Mouse (Mus musculus) liver, postnatal 0 days (tissue): ENCODE results near the gene Gm10974. TPM values are rescaled to one million over a fixed set of nuclear protein-coding genes. Genes with fewer than 3 reads are reported as not detected.
A peak's percentile ranks its signal among the peaks of the same experiment; 100 is the strongest.

Experiments used
- ATAC-seq: fragments of 200-750 bp; cut with Nextera tagmentation; 2 replicates; pipeline ENCODE4 v1.8.0; 2017; ENCODE audit warnings: mild to moderate bottlenecking, moderate library complexity
- DNase-seq: peaks from one replicate; pipeline ENCODE4 v3.0.0-alpha.2; 2016
- H3K27ac ChIP-seq: fragments of 300-500 bp; sonication (generic); 2 replicates; pipeline ENCODE4 v1.5.1; 2014; ENCODE audit warnings: antibody characterized with exemption, moderate library complexity, mild to moderate bottlenecking, low read depth
- H3K27me3 ChIP-seq: fragments of 300-500 bp; sonication (generic); 2 replicates; pipeline ENCODE4 v1.6.1; 2014; ENCODE audit warnings: low read length, control low read depth, mixed read lengths; ENCODE audit not compliant: insufficient read depth
- H3K36me3 ChIP-seq: fragments of 300-500 bp; sonication (generic); replicated peaks from 2 replicates; pipeline ENCODE4 v1.6.1; 2014; ENCODE audit warnings: mild to moderate bottlenecking, control low read depth, low read length, moderate library complexity, mixed read lengths; ENCODE audit not compliant: insufficient read depth
- H3K4me1 ChIP-seq: fragments of 300-500 bp; sonication (generic); 2 replicates; pipeline ENCODE4 v1.6.1; 2014; ENCODE audit warnings: antibody characterized with exemption, mild to moderate bottlenecking, control low read depth; ENCODE audit not compliant: insufficient read depth
- H3K4me2 ChIP-seq: fragments of 300-500 bp; sonication (generic); 2 replicates; pipeline ENCODE4 v1.6.1; 2014; ENCODE audit warnings: low read depth, mild to moderate bottlenecking, low read length, moderate library complexity, mixed read lengths
- H3K4me3 ChIP-seq: fragments of 300-500 bp; sonication (generic); 2 replicates; pipeline ENCODE4 v1.5.1; 2014; ENCODE audit warnings: low read depth, low read length
- H3K9ac ChIP-seq: fragments of 300-500 bp; sonication (generic); replicated peaks from 2 replicates; pipeline ENCODE4 v1.6.1; 2014; ENCODE audit warnings: mild to moderate bottlenecking, moderate library complexity
- H3K9me3 ChIP-seq: fragments of 300-500 bp; sonication (generic); 2 replicates; pipeline ENCODE4 v1.6.1; 2016; ENCODE audit warnings: mild to moderate bottlenecking, control low read depth, low read length, mixed read lengths
- CTCF ChIP-seq: sonication (generic); IDR thresholded peaks from 2 replicates; pipeline ENCODE4 v1.5.1; 2016; ENCODE audit warnings: antibody characterized with exemption, low read depth
- EP300 ChIP-seq: IDR thresholded peaks from 2 replicates; pipeline ENCODE4 v1.6.1; 2016; ENCODE audit warnings: antibody characterized with exemption, low read depth, mild to moderate bottlenecking
- WGBS: fragments of 180-500 bp; shearing (Covaris S2); extraction: QIAGEN DNeasy Blood & Tissue Kit; methylation state at CpG from one replicate; pipeline ENCODE4 v1.1.7; 2014; ENCODE audit not compliant: insufficient replicate concordance; 5-methylcytosine and 5-hydroxymethylcytosine counted together
- polyA plus RNA-seq: library from polyadenylated mRNA; unstranded; fragments of >200 nt; fragmentation: Nextera tagmentation; extraction: Ambion mirVana; gene quantifications from 2 replicates; pipeline ENCODE4 v1.2.1, GENCODE M21; 2015

Gm10974 gene
- polyA plus RNA-seq, 1 experiment from 2014 or later = not detected

- H3K27me3 ChIP-seq = no peaks in the 10 kb centered on the region
- DNase-seq = peak; percentile 59
- H3K9me3 ChIP-seq = no peaks in the 10 kb centered on the region
- TF ChIP-seq CTCF (peak; percentile 92), EP300 (0 out of 2 replicates have a peak, but pooled peaks have one; percentile 18)
- H3K4me3 ChIP-seq = peak overlapping the region; percentile 64
- peak overlapping the region; percentile 98 for H3K4me2 ChIP-seq
- peak; percentile 76 for ATAC-seq
- H3K36me3 ChIP-seq = no peaks in the 10 kb centered on the region
- WGBS = 13% methylated on average over 28 of the region's 28 CpGs
- H3K4me1 ChIP-seq = peaks cover 8% of the 10 kb centered on the region
- peak overlapping the region; percentile 81 for H3K27ac ChIP-seq
- H3K9ac ChIP-seq = peak overlapping the region; percentile 78
Observed at GRCm38 (mm10) chr7:66388621-66389532, 23.2 kb downstream of the Gm10974 start.

GRCm38 (mm10) chr7:66397288-66397687, 31.6 kb downstream of the Gm10974 start:
- no peaks in the 10 kb centered on the region for H3K9me3 ChIP-seq
- TF ChIP-seq EP300 (no peak), CTCF (no peak)
- WGBS = 74% methylated on average over 3 of the region's 3 CpGs
- H3K9ac ChIP-seq = no peak overlapping the region
- H3K27ac ChIP-seq = no peak overlapping the region
- H3K27me3 ChIP-seq = no peaks in the 10 kb centered on the region
- ATAC-seq (no peak), DNase-seq (no peak)
- H3K36me3 ChIP-seq = no peaks in the 10 kb centered on the region
- H3K4me2 ChIP-seq = no peak overlapping the region
- no peak overlapping the region for H3K4me3 ChIP-seq
- H3K4me1 ChIP-seq = no peaks in the 10 kb centered on the region

GRCm38 (mm10) chr7:66401605-66402004, 35.9 kb downstream of the Gm10974 start:
- no peak overlapping the region for H3K4me3 ChIP-seq
- WGBS = 62% methylated on average over 8 of the region's 8 CpGs
- ATAC-seq (no peak), DNase-seq (no peak)
- H3K27ac ChIP-seq = no peak overlapping the region
- TF ChIP-seq EP300 (no peak), CTCF (no peak)
- no peaks in the 10 kb centered on the region for H3K36me3 ChIP-seq
- H3K4me1 ChIP-seq = no peaks in the 10 kb centered on the region
- no peak overlapping the region for H3K4me2 ChIP-seq
- no peaks in the 10 kb centered on the region for H3K9me3 ChIP-seq
- no peak overlapping the region for H3K9ac ChIP-seq
- no peaks in the 10 kb centered on the region for H3K27me3 ChIP-seq

GRCm38 (mm10) chr7:66402876-66403275, 37.2 kb downstream of the Gm10974 start:
- DNase-seq (no peak), ATAC-seq (no peak)
- Histone ChIP-seq H3K4me2 (no peak overlapping the region), H3K27ac (no peak overlapping the region), H3K4me1 (no peaks in the 10 kb centered on the region), H3K27me3 (no peaks in the 10 kb centered on the region), H3K4me3 (no peak overlapping the region), H3K36me3 (no peaks in the 10 kb centered on the region), H3K9ac (no peak overlapping the region), H3K9me3 (no peaks in the 10 kb centered on the region)
- 75% methylated on average over 5 of the region's 5 CpGs for WGBS
- no peak for TF ChIP-seq EP300
- no peak for TF ChIP-seq CTCF

- Histone ChIP-seq H3K27ac (no peak overlapping the region), H3K9me3 (no peaks in the 10 kb centered on the region), H3K4me2 (no peak overlapping the region), H3K36me3 (no peaks in the 10 kb centered on the region), H3K4me1 (no peaks in the 10 kb centered on the region), H3K27me3 (no peaks in the 10 kb centered on the region), H3K4me3 (no peak overlapping the region), H3K9ac (no peak overlapping the region)
- DNase-seq (no peak), ATAC-seq (no peak)
- TF ChIP-seq EP300 = no peak
- TF ChIP-seq CTCF = no peak
- WGBS = 39% methylated on average over 10 of the region's 10 CpGs
Observed at GRCm38 (mm10) chr7:66404141-66404540, 38.4 kb downstream of the Gm10974 start.

GRCm38 (mm10) chr7:66404802-66405201, 39.1 kb downstream of the Gm10974 start:
- no peak for TF ChIP-seq CTCF
- TF ChIP-seq EP300 = no peak
- H3K4me2 ChIP-seq = no peak overlapping the region
- no peaks in the 10 kb centered on the region for H3K9me3 ChIP-seq
- H3K4me3 ChIP-seq = no peak overlapping the region
- WGBS = 51% methylated on average over 4 of the region's 4 CpGs
- DNase-seq = no peak
- no peaks in the 10 kb centered on the region for H3K27me3 ChIP-seq
- H3K36me3 ChIP-seq = no peaks in the 10 kb centered on the region
- ATAC-seq = no peak
- no peaks in the 10 kb centered on the region for H3K4me1 ChIP-seq
- no peak overlapping the region for H3K9ac ChIP-seq
- H3K27ac ChIP-seq = no peak overlapping the region
